Mouse (Mus musculus) midbrain, embryonic 10.5 days (tissue): ENCODE measurements around the gene Il27ra. TPM values are rescaled to one million over a fixed set of nuclear protein-coding genes. Genes with fewer than 3 reads are reported as not detected.

ENCODE experiments used
- DNase-seq: peaks from one replicate; pipeline ENCODE4 v3.0.0-alpha.2; 2017; ENCODE audit warnings: low spot score
- H3K27ac ChIP-seq: fragments of 300-500 bp; sonication (generic); replicated peaks from 2 replicates; pipeline ENCODE4 v1.5.1; 2016; ENCODE audit warnings: mild to moderate bottlenecking
- H3K27me3 ChIP-seq: fragments of 300-500 bp; sonication (generic); 2 replicates; pipeline ENCODE4 v1.6.1; 2016; ENCODE audit warnings: low read depth, mild to moderate bottlenecking; ENCODE audit not compliant: poor library complexity, severe bottlenecking
- H3K36me3 ChIP-seq: fragments of 300-500 bp; sonication (generic); 2 replicates; pipeline ENCODE4 v1.6.1; 2016; ENCODE audit warnings: mild to moderate bottlenecking, moderate library complexity
- H3K4me1 ChIP-seq: fragments of 300-500 bp; sonication (generic); 2 replicates; pipeline ENCODE4 v1.6.1; 2016
- H3K4me3 ChIP-seq: fragments of 300-500 bp; sonication (generic); 2 replicates; pipeline ENCODE4 v1.5.1; 2016; ENCODE audit warnings: mild to moderate bottlenecking, moderate library complexity
- H3K9me3 ChIP-seq: fragments of 300-500 bp; sonication (generic); replicated peaks from 2 replicates; pipeline ENCODE4 v1.6.1; 2016; ENCODE audit warnings: mild to moderate bottlenecking
- WGBS: fragments of 180-500 bp; shearing (Covaris S2); methylation state at CpG from one replicate; pipeline ENCODE4 v1.1.7; 2016; 5-methylcytosine and 5-hydroxymethylcytosine counted together
- polyA plus RNA-seq: library from polyadenylated mRNA; unstranded; fragments of >200 nt; fragmentation: Nextera tagmentation; extraction: Ambion mirVana; gene quantifications from 2 replicates; pipeline ENCODE4 v1.2.1, GENCODE M21; 2016

Gene Il27ra
- polyA plus RNA-seq, 1 experiment from 2014 or later, result 0.17 TPM

- H3K9me3 ChIP-seq, result no peaks in the 10 kb centered on the region
- no peaks in the 10 kb centered on the region for H3K27me3 ChIP-seq
- H3K4me3 ChIP-seq, result no peak overlapping the region
- peaks cover 2% of the 10 kb centered on the region; the same call in 1 of the 2 replicates for H3K4me1 ChIP-seq
- H3K36me3 ChIP-seq, result no peaks in the 10 kb centered on the region
- H3K27ac ChIP-seq, result no peak overlapping the region
- 91% methylated on average over 2 of the region's 2 CpGs for WGBS
- DNase-seq, result no peak
Measured at GRCm38 (mm10) chr8:84060245-84060644, 17.9 kb upstream of the Il27ra start.

GRCm38 (mm10) chr8:84059226-84059625 lies 16.8 kb upstream of the Il27ra start:
- WGBS, result 91% methylated on average over 2 of the region's 2 CpGs
- Histone ChIP-seq H3K27me3 (no peaks in the 10 kb centered on the region), H3K36me3 (no peaks in the 10 kb centered on the region), H3K27ac (no peak overlapping the region), H3K9me3 (no peaks in the 10 kb centered on the region), H3K4me3 (no peak overlapping the region), H3K4me1 (0 out of 2 replicates have a peak, but pooled peaks cover 2% of the 10 kb centered on the region)
- no peak for DNase-seq

- no peak overlapping the region for H3K4me3 ChIP-seq
- no peaks in the 10 kb centered on the region for H3K4me1 ChIP-seq
- WGBS, result 87% methylated on average over 1 of the region's 1 CpGs
Measured at GRCm38 (mm10) chr8:84057827-84058226, 15.4 kb upstream of the Il27ra start.

GRCm38 (mm10) chr8:84053229-84053628 lies 10.8 kb upstream of the Il27ra start:
- H3K4me3 ChIP-seq, result no peak overlapping the region
- H3K27ac ChIP-seq, result no peak overlapping the region
- H3K36me3 ChIP-seq, result no peaks in the 10 kb centered on the region
- 95% methylated on average over 5 of the region's 5 CpGs for WGBS
- no peaks in the 10 kb centered on the region for H3K27me3 ChIP-seq
- peaks cover 9% of the 10 kb centered on the region; the same call in 1 of the 2 replicates for H3K4me1 ChIP-seq
- DNase-seq, result no peak
- no peaks in the 10 kb centered on the region for H3K9me3 ChIP-seq

More at GRCm38 (mm10) chr8:84057827-84058226, 15.4 kb upstream of the Il27ra start:
- H3K36me3 ChIP-seq, result no peaks in the 10 kb centered on the region
- H3K27me3 ChIP-seq, result no peaks in the 10 kb centered on the region
- no peak overlapping the region for H3K27ac ChIP-seq
- no peaks in the 10 kb centered on the region for H3K9me3 ChIP-seq
- DNase-seq, result no peak

GRCm38 (mm10) chr8:84052746-84053145 lies 10.4 kb upstream of the Il27ra start:
- Histone ChIP-seq H3K36me3 (no peaks in the 10 kb centered on the region), H3K4me3 (no peak overlapping the region), H3K27me3 (no peaks in the 10 kb centered on the region), H3K27ac (no peak overlapping the region), H3K4me1 (peaks cover 9% of the 10 kb centered on the region; the same call in 1 of the 2 replicates), H3K9me3 (no peaks in the 10 kb centered on the region)
- WGBS, result 89% methylated on average over 3 of the region's 3 CpGs
- DNase-seq, result no peak

GRCm38 (mm10) chr8:84048171-84048570 lies 5.8 kb upstream of the Il27ra start:
- no peak for DNase-seq
- WGBS, result 83% methylated on average over 5 of the region's 5 CpGs

GRCm38 (mm10) chr8:84046505-84046904 lies 4.1 kb upstream of the Il27ra start:
- H3K27me3 ChIP-seq, result peaks cover 53% of the 10 kb centered on the region
- no peak overlapping the region for H3K27ac ChIP-seq
- no peaks in the 10 kb centered on the region for H3K36me3 ChIP-seq
- no peak overlapping the region for H3K4me3 ChIP-seq
- 86% methylated on average over 3 of the region's 3 CpGs for WGBS
- no peak for DNase-seq
- H3K9me3 ChIP-seq, result no peaks in the 10 kb centered on the region
- peaks cover 32% of the 10 kb centered on the region for H3K4me1 ChIP-seq

More at GRCm38 (mm10) chr8:84048171-84048570, 5.8 kb upstream of the Il27ra start:
- H3K9me3 ChIP-seq, result no peaks in the 10 kb centered on the region
- H3K36me3 ChIP-seq, result no peaks in the 10 kb centered on the region
- no peak overlapping the region for H3K4me3 ChIP-seq
- H3K4me1 ChIP-seq, result peaks cover 19% of the 10 kb centered on the region
- no peak overlapping the region for H3K27ac ChIP-seq
- peaks cover 36% of the 10 kb centered on the region for H3K27me3 ChIP-seq

- H3K27me3 ChIP-seq, result peaks cover 69% of the 10 kb centered on the region
- peak within 1 kb of the TSS; percentile 41 for H3K4me3 ChIP-seq
- H3K36me3 ChIP-seq, result no peaks in the 10 kb centered on the region
- H3K27ac ChIP-seq, result no peak within 1 kb of the TSS
- DNase-seq, result no peak
- H3K4me1 ChIP-seq, result peaks cover 23% of the 10 kb centered on the region
- WGBS, result 6% methylated on average over 9 of the region's 9 CpGs
- H3K9me3 ChIP-seq, result no peaks in the 10 kb centered on the region
Measured at GRCm38 (mm10) chr8:84044900-84045299, 2.5 kb upstream of the Il27ra start, which contains the start of gene Rln3. TSS of gene Rln3 (minus strand) at chr8:84045000.

GRCm38 (mm10) chr8:84044103-84044502 lies 1.7 kb upstream of the Il27ra start:
- Histone ChIP-seq H3K36me3 (no peaks in the 10 kb centered on the region), H3K27ac (no peak overlapping the region), H3K4me3 (no peak overlapping the region), H3K4me1 (peaks cover 26% of the 10 kb centered on the region), H3K27me3 (peaks cover 77% of the 10 kb centered on the region), H3K9me3 (no peaks in the 10 kb centered on the region)
- no peak for DNase-seq
- 2% methylated on average over 7 of the region's 7 CpGs for WGBS

- Histone ChIP-seq H3K36me3 (no peaks in the 10 kb centered on the region), H3K9me3 (no peaks in the 10 kb centered on the region), H3K27ac (no peak overlapping the region), H3K4me1 (peaks cover 26% of the 10 kb centered on the region), H3K27me3 (peaks cover 89% of the 10 kb centered on the region), H3K4me3 (peak overlapping the region; percentile 54)
- WGBS, result 33% methylated on average over 12 of the region's 12 CpGs
- no peak for DNase-seq
Measured at GRCm38 (mm10) chr8:84042948-84043342, 556 bp upstream of the Il27ra start.

GRCm38 (mm10) chr8:84039050-84039449 lies 3.3 kb downstream of the Il27ra start:
- WGBS, result 19% methylated on average over 5 of the region's 5 CpGs
- Histone ChIP-seq H3K4me1 (peaks cover 18% of the 10 kb centered on the region), H3K36me3 (no peaks in the 10 kb centered on the region), H3K27me3 (peaks cover 79% of the 10 kb centered on the region), H3K9me3 (no peaks in the 10 kb centered on the region), H3K4me3 (no peak overlapping the region), H3K27ac (no peak overlapping the region)
- DNase-seq, result peak; percentile 80

- Histone ChIP-seq H3K36me3 (no peaks in the 10 kb centered on the region), H3K4me3 (no peak overlapping the region), H3K4me1 (peaks cover 15% of the 10 kb centered on the region), H3K27me3 (peaks cover 69% of the 10 kb centered on the region), H3K27ac (no peak overlapping the region), H3K9me3 (no peaks in the 10 kb centered on the region)
- DNase-seq, result no peak
- 83% methylated on average over 5 of the region's 5 CpGs for WGBS
Measured at GRCm38 (mm10) chr8:84038015-84038414, 4.4 kb downstream of the Il27ra start.

- WGBS, result 74% methylated on average over 4 of the region's 4 CpGs
- H3K4me3 ChIP-seq, result no peak overlapping the region
Measured at GRCm38 (mm10) chr8:84032777-84033176, 9.6 kb downstream of the Il27ra start.

GRCm38 (mm10) chr8:84029272-84029671 lies 13.1 kb downstream of the Il27ra start:
- 89% methylated on average over 5 of the region's 5 CpGs for WGBS
- no peak overlapping the region for H3K27ac ChIP-seq
- DNase-seq, result no peak
- no peaks in the 10 kb centered on the region for H3K36me3 ChIP-seq
- peaks cover 54% of the 10 kb centered on the region for H3K27me3 ChIP-seq
- H3K9me3 ChIP-seq, result no peaks in the 10 kb centered on the region
- no peak overlapping the region for H3K4me3 ChIP-seq
- H3K4me1 ChIP-seq, result peaks cover 17% of the 10 kb centered on the region

More at GRCm38 (mm10) chr8:84032777-84033176, 9.6 kb downstream of the Il27ra start:
- no peaks in the 10 kb centered on the region for H3K4me1 ChIP-seq
- peaks cover 38% of the 10 kb centered on the region for H3K27me3 ChIP-seq
- no peak for DNase-seq
- H3K27ac ChIP-seq, result no peak overlapping the region
- H3K36me3 ChIP-seq, result no peaks in the 10 kb centered on the region
- no peaks in the 10 kb centered on the region for H3K9me3 ChIP-seq
